Mouse (Mus musculus) Muller cell, postnatal 12 days (primary cell): Measurements from ENCODE around the gene Fanca.
"Not testable (repeated sequence)": the region's sequence is repeated elsewhere in the genome, so short reads cannot be mapped to it uniquely, and the experiment has no call there.

Experiments used
- DNase-seq: peaks from one replicate; pipeline ENCODE4 v3.0.0-alpha.2; 2015; ENCODE audit errors: inconsistent ontology term

Fanca gene

DNA sequence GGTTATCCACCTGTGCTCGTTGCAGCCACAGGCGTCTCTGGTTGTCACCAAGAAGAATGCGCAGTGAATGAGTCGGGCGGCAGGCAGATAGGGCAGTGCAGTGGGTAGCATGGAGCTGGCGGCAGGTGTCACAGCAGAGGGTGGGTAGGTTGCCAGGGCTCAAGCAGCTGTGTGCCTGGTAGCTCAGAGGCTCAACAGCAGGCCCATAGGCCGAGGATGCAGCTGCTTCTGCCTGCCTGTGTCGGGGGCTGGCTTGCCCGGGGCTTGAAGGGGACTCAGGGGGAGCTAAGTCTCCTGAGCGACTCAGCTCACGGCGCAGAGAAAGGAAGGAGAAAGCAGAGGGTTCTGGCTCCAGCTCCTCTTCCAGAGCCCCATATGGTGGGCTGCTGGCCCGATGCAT, 85.1 kb downstream of the Fanca start:
- DNase-seq = no peak

DNA sequence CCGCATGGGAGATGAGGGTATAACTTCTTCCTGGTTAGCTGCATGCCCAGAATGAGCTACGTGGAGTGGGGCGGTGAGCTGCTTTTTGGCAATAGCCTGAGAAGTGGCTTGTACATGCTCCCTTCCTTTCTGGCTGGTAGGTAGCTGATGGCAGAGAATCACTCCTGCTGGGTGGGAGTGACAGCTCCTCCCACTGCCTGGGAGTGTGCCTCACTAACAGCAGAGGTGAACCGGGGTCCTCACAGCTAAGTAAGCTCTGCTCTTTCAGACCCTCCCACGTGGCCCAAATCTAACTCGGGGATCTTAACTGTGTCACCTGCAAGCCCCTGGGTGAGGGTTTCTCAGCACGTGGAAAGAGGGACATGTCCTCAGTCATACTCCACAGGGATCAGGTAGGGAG, 85.8 kb downstream of the Fanca start:
- no peak for DNase-seq

DNA sequence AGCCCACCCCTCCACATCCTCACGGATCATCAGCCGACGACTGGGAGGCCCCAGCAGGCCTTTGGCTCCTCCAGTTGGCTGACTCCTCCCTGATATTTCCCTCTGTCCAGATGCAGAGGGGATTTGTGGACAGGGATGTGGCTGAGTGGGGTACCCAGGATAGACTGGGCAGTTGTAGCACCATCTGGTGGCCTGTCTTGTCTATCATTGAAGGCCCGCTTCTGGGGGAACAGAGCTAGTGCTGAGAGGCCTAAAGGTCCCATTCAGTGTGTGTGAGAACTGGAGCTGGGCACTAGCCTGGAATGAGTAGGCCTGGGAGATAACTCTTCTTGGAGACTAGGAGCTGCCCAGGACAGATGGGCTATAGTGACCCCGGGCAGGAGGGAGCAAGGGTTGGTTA, 86.6 kb downstream of the Fanca start:
- DNase-seq = no peak

DNA sequence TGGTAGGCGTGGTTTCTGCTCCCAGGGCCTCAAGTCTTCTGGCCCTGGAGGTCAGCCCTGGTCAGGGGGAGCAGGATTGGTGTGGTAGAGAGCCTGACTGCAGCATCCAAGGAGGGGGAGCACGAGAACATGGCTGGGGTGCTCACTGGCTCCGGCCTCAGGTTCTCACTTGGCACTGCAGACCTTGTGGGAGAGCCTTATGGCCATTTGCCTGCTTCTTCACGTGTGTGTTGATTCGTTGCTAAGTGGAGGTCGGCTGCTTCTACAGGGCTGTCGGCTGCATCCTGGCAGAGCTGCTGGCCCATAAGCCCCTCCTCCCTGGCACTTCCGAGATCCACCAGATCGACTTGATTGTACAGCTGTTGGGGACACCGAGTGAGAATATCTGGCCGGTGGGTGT, 88.0 kb downstream of the Fanca start:
- DNase-seq = not testable (repeated sequence)

DNA sequence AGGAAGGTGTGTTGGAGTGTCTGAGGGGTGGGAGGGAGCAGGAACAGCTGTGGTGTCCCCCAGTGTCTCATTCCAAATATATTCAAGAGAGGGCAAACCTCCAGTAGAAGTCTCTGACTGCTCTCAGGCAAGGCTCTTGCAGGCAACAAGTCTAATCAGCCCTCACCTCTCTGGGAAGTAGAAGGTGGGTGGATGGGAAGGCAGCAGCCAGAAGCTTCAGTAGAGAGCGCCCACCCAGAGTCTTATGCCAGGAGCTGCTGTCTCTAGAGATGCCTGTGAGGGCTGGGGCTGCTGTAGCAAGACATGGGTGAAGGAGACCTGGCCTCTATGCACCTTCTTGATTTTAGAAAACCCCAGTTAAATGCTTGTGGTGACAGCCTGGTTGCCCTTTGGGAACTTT, 90.0 kb downstream of the Fanca start:
- no peak for DNase-seq

DNA sequence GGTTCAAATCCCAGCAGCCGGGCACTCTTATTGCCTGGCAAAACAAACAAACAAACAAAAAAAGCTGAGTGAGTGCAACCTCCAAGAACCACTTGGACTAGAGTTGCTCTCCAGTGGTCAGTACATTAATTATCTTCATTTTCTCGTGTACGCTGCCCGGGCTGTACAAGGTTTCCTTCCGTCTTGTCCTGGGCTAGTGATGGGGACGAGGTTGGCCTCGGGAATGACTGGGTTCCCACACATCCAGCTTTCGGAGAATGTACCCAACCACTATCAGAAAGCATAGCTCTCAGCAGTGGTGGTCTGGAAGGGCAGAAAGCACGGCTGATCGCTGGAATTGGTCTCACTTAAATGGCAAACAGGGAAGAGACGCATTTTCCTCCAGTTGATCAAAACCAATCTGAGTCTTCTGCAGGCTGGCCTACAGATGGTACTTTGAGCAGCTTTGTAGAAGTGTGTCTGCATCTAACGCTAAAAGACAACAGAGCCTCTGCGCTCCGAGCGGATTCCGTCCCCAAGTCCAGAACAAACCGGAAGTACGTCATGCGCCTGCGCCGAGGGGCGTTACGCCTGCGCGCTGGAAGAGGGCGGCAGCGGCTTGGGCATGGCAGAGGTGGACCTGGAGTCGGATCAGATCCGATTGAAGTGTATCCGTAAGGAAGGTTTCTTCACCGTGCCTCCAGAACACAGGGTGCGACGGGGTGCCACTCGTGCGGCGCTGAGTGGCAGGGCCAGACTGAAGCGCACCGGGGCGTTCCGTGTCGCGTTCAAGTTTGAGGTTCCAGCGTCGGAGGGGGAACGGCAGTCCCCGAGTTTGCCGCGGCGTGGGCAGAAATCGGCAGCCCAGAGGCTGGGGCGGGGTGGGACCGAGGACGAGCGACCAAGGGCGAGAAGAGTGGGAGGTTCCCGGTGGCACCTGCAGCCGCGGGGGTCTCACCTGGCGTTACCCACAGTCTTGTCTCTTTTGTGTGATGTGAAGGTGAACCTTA, 93.8 kb downstream of the Fanca start, which contains the start of gene Cdk10:
Cdk10 (plus strand) TSS at position 565 of the 989 bp plus-strand sequence.
- peak; percentile 88 for DNase-seq

DNA sequence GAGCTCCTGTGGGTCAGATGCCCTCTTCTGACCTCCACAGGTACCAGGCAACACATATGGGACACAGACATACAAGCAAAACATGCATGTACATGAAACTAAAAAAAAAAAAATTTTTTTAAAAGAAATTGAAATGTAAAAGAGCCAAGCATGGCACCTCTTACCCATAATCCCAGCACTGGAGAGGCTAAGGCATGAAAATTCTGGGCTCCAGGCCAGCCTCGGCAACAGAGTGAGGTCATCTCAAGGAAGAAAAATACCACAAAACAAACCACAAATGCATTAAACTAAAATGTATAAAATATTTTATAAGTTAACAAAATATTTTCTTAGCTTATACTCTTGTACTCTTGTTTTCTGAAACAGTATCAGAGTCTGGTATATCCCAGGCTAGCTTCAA, 97.5 kb downstream of the Fanca start:
- no peak for DNase-seq
